Mouse (Mus musculus): Measurements from ENCODE around the gene Mbl1.

Mbl1 gene

GRCm38 (mm10) chr14:41198037-41198730, 46.9 kb downstream of the Mbl1 start:
- no peak for DNase-seq

Measured in cerebellum, adult 8-10 months (tissue).